Mouse (Mus musculus): ENCODE measurements around the gene Nsmce1. TPM values are rescaled to one million over a fixed set of nuclear protein-coding genes. Genes with fewer than 3 reads are reported as not detected.

Gene Nsmce1
- polyA plus RNA-seq, 1 experiment from 2014 or later: 98.8 TPM

- no peak overlapping the region for H3K4me2 ChIP-seq (replicated peaks)
- H3K4me1 ChIP-seq: no peaks in the 10 kb centered on the region
- 89% methylated on average over 12 of the region's 12 CpGs for WGBS
- H3K4me3 ChIP-seq: no peak overlapping the region
- no peaks in the 10 kb centered on the region for H3K9me3 ChIP-seq
- no peaks in the 10 kb centered on the region for H3K27me3 ChIP-seq (replicated peaks)
- no peak for ATAC-seq (ENCODE audit: low FRiP score, low read depth)
- H3K36me3 ChIP-seq: no peaks in the 10 kb centered on the region
- H3K27ac ChIP-seq: no peak overlapping the region
- no peak overlapping the region for H3K9ac ChIP-seq
Observed at GRCm38 (mm10) chr7:125427492-125428090, 63.8 kb downstream of the Nsmce1 start.

- Histone ChIP-seq H3K4me2 (replicated peaks) (no peak overlapping the region), H3K36me3 (no peaks in the 10 kb centered on the region), H3K9me3 (no peaks in the 10 kb centered on the region), H3K4me3 (no peak overlapping the region), H3K9ac (no peak overlapping the region), H3K27me3 (replicated peaks) (no peaks in the 10 kb centered on the region), H3K27ac (no peak overlapping the region), H3K4me1 (no peaks in the 10 kb centered on the region)
- no peak for ATAC-seq (ENCODE audit: low FRiP score, low read depth)
- 70% methylated on average over 3 of the region's 3 CpGs for WGBS
Observed at GRCm38 (mm10) chr7:125423056-125423455, 68.3 kb downstream of the Nsmce1 start.

GRCm38 (mm10) chr7:125421911-125422310 lies 69.5 kb downstream of the Nsmce1 start:
- WGBS: 65% methylated on average over 2 of the region's 2 CpGs
- H3K27me3 ChIP-seq (replicated peaks): no peaks in the 10 kb centered on the region
- H3K36me3 ChIP-seq: no peaks in the 10 kb centered on the region
- H3K27ac ChIP-seq: no peak overlapping the region
- no peak overlapping the region for H3K4me2 ChIP-seq (replicated peaks)
- ATAC-seq (ENCODE audit: low FRiP score, low read depth): no peak
- no peaks in the 10 kb centered on the region for H3K9me3 ChIP-seq
- H3K4me3 ChIP-seq: no peak overlapping the region
- no peak overlapping the region for H3K9ac ChIP-seq
- H3K4me1 ChIP-seq: no peaks in the 10 kb centered on the region

- WGBS: 73% methylated on average over 2 of the region's 2 CpGs
- Histone ChIP-seq H3K27ac (no peak overlapping the region), H3K4me2 (replicated peaks) (no peak overlapping the region), H3K9ac (no peak overlapping the region), H3K4me3 (no peak overlapping the region), H3K27me3 (replicated peaks) (no peaks in the 10 kb centered on the region), H3K4me1 (no peaks in the 10 kb centered on the region), H3K9me3 (no peaks in the 10 kb centered on the region), H3K36me3 (no peaks in the 10 kb centered on the region)
- ATAC-seq (ENCODE audit: low FRiP score, low read depth): no peak
Observed at GRCm38 (mm10) chr7:125420190-125420589, 71.2 kb downstream of the Nsmce1 start.

- Histone ChIP-seq H3K4me2 (replicated peaks) (no peak overlapping the region), H3K27me3 (replicated peaks) (no peaks in the 10 kb centered on the region), H3K4me1 (no peaks in the 10 kb centered on the region), H3K4me3 (no peak overlapping the region), H3K9ac (no peak overlapping the region), H3K9me3 (no peaks in the 10 kb centered on the region), H3K36me3 (no peaks in the 10 kb centered on the region), H3K27ac (no peak overlapping the region)
- ATAC-seq (ENCODE audit: low FRiP score, low read depth): no peak
- WGBS: 32% methylated on average over 3 of the region's 3 CpGs
Observed at GRCm38 (mm10) chr7:125418413-125418812, 73.0 kb downstream of the Nsmce1 start.

Other genes starting within 250 kb of the Nsmce1 start
- 9.2 and 10.1 TPM in 2 replicates for gene Kdm8, start 46.9 kb downstream of the Nsmce1 start, polyA plus RNA-seq (2016; fragmentation: Nextera tagmentation; extraction: Ambion mirVana)
- gene Il4ra, start 60.5 kb upstream of the Nsmce1 start, polyA plus RNA-seq (2016; fragmentation: Nextera tagmentation; extraction: Ambion mirVana): 5.1 and 5.3 TPM in 2 replicates
- gene Il21r, start 111.8 kb upstream of the Nsmce1 start, polyA plus RNA-seq (2016; fragmentation: Nextera tagmentation; extraction: Ambion mirVana): 0.27 and 0.35 TPM in 2 replicates
- gene Gtf3c1, start 216.2 kb upstream of the Nsmce1 start, polyA plus RNA-seq (2016; fragmentation: Nextera tagmentation; extraction: Ambion mirVana): 44.9 and 46.8 TPM in 2 replicates
- gene D430042O09Rik, start 216.3 kb upstream of the Nsmce1 start, polyA plus RNA-seq (2016; fragmentation: Nextera tagmentation; extraction: Ambion mirVana): 8.7 and 9.7 TPM in 2 replicates

Measured in neural tube, embryonic 12.5 days (tissue).